Mouse (Mus musculus) mature B cell (primary cell): ENCODE measurements around the gene Dmac1.
"Not testable (repeated sequence)": the region's sequence is repeated elsewhere in the genome, so short reads cannot be mapped to it uniquely, and the experiment has no call there.

Source experiments
- in situ Hi-C: fragments of 300-500 bp; cut with MboI; formaldehyde crosslinking; loops from 2 replicates; pipeline ENCODE4 v1.14.3; 2019

The Dmac1 gene

GRCm38 (mm10) chr4:75278197-75279175 is at the start of gene Dmac1:
Gene Dmac1 (minus strand): TSS chr4:75278305.
- in situ Hi-C loops: no loop called here

GRCm38 (mm10) chr4:75315431-75315830 is 37.3 kb upstream of the Dmac1 start:
- in situ Hi-C loops: no loop called here

- in situ Hi-C loops: no loop called here
Measured at GRCm38 (mm10) chr4:75315007-75315406, 36.9 kb upstream of the Dmac1 start.

- in situ Hi-C loops: no loop called here
Measured at GRCm38 (mm10) chr4:75311918-75312317, 33.8 kb upstream of the Dmac1 start.

GRCm38 (mm10) chr4:75311305-75311704 is 33.2 kb upstream of the Dmac1 start:
- in situ Hi-C loops: no loop called here

- in situ Hi-C loops: no loop called here
Measured at GRCm38 (mm10) chr4:75300205-75300972, 22.3 kb upstream of the Dmac1 start.

- in situ Hi-C loops: no loop called here
Measured at GRCm38 (mm10) chr4:75292315-75292714, 14.2 kb upstream of the Dmac1 start.

GRCm38 (mm10) chr4:75291142-75291541 is 13.0 kb upstream of the Dmac1 start:
- in situ Hi-C loops: no loop called here

- in situ Hi-C loops: no loop called here
Measured at GRCm38 (mm10) chr4:75277467-75278196, 473 bp downstream of the Dmac1 start.

- in situ Hi-C loops: no loop called here
Measured at GRCm38 (mm10) chr4:75275737-75276136, 2.4 kb downstream of the Dmac1 start.

GRCm38 (mm10) chr4:75267866-75268265 is 10.2 kb downstream of the Dmac1 start:
- in situ Hi-C loops: no loop called here

- in situ Hi-C loops: no loop called here
Measured at GRCm38 (mm10) chr4:75266773-75267550, 11.1 kb downstream of the Dmac1 start.

GRCm38 (mm10) chr4:75264219-75264618 is 13.9 kb downstream of the Dmac1 start:
- in situ Hi-C loops: no loop called here

- in situ Hi-C loops: no loop called here
Measured at GRCm38 (mm10) chr4:75263556-75264129, 14.5 kb downstream of the Dmac1 start.

GRCm38 (mm10) chr4:75262423-75262822 is 15.7 kb downstream of the Dmac1 start:
- in situ Hi-C loops: no loop called here

GRCm38 (mm10) chr4:75260156-75260555 is 17.9 kb downstream of the Dmac1 start:
- in situ Hi-C loops: no loop called here

- in situ Hi-C loops: no loop called here
Measured at GRCm38 (mm10) chr4:75259447-75259846, 18.7 kb downstream of the Dmac1 start.

- in situ Hi-C loops: not testable (repeated sequence)
Measured at GRCm38 (mm10) chr4:75234602-75235001, 43.5 kb downstream of the Dmac1 start.
